Mouse (Mus musculus) liver, adult 2 months (tissue): Measurements from ENCODE around the gene Herc2.

Source experiments
- CTCF ChIP-seq: fragments of 200-500 bp; IDR thresholded peaks from 2 replicates; pipeline ENCODE4 v1.5.1; 2011; ENCODE audit warnings: low read depth, low read length, control low read depth
- POLR2A ChIP-seq: fragments of 200-500 bp; IDR thresholded peaks from 2 replicates; pipeline ENCODE4 v1.6.1; 2011; ENCODE audit warnings: low read length, control low read depth; ENCODE audit not compliant: insufficient read depth; ENCODE audit errors: extremely low read depth

DNA sequence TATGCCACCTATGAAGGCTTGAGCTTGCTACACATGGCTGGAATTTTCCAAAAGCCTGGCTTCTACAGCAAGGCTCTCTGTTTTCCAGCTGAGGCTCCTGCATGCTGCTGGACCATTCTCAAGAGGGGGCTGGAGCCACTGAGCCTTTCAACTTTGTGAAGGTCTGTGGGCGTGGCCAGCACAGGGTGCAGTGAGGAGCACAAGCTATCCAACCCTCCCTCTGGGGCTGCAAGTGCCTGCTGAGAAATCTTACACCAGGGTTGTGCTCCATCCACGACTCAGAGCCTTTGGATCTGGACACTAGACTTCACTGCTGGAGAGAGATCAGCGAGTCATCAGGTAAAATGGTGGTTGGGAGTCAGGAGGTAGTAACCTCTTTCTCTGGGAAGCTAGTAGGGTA is 189.5 kb downstream of the Herc2 start, which contains the start of gene Oca2:
- TF ChIP-seq CTCF: no peak
- no peak for TF ChIP-seq POLR2A
